Mouse (Mus musculus): ENCODE measurements around the gene Mov10l1. TPM values are rescaled to one million over a fixed set of nuclear protein-coding genes. Genes with fewer than 3 reads are reported as not detected.
A peak's percentile ranks its signal among the peaks of the same experiment; 100 is the strongest.

Gene Mov10l1
- polyA plus RNA-seq, 1 experiment from 2014 or later, result 0.13 TPM

DNA sequence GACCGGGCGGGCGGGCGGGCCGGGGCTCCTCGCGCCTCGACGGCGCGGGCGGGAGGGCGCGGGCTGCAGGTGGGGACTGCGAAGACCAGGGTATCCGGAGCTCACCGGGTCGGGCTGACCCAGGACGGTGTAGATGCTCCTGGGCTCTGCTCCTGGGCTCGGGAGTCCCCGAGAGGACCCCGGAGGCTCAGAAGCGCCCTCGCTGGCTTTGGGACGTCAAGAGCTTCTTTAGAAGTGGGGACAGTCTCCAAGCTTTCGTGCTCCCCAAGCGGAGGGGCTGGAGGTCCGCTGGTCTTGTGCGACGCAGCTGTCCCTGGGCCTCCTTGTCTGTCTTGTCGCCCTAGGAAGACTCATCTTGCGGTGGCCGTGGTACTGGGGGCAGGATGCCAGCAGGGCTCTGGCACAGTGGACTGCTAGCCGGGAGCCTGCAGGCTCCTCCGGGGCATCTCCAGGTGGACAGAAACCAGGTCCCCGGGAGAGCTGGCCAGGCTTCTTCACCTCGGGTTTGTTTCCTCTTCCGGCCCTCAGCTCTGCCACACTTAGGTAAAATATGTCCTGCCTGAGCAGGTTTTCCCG is 93.5 kb downstream of the Mov10l1 start:
- no peaks in the 10 kb centered on the region for H3K9me3 ChIP-seq (replicated peaks)

DNA sequence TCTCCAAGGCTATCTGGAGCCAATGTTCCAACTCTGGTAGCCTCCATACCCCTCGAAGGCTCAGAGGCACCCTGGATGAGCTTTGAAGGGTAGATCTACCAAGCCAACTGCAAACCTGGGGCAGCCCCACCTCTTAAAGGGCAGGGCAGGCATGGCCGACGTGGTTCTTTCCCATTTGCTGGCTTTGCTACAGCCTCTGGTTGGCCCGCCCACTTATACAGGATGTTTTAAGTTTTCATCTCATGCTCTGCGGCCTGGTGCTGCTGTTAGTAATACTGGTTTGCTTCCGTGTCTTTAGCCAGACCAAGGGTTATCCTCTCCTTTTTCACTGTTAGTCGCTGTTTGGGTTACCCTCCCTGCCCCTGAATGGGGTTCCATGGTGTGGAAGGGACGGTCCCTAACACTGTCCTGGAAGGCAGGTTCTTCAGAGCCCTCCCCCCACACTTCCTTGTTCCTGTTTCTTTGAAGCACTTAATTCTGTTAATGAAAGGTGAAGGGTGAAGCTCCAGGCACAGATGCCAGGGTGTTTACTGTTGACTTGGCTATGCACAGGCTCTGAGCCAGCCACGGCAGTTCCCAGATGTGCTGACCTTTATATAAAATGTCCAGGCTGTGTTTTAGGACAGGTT is 95.6 kb downstream of the Mov10l1 start:
- Histone ChIP-seq H3K4me1 (peaks cover 40% of the 10 kb centered on the region), H3K9me3 (replicated peaks) (no peaks in the 10 kb centered on the region), H3K36me3 (peaks cover 25% of the 10 kb centered on the region), H3K9ac (no peak overlapping the region), H3K27me3 (no peaks in the 10 kb centered on the region), H3K27ac (replicated peaks) (0 out of 2 replicates have a peak overlapping the region, but pooled peaks have one; percentile 11), H3K4me3 (replicated peaks) (no peak overlapping the region), H3K4me2 (replicated peaks) (peak overlapping the region; percentile 89)
- WGBS, result 50% methylated on average over 9 of the region's 9 CpGs
- no peak for ATAC-seq (ENCODE audit: insufficient number of reproducible peaks, low FRiP score, low TSS enrichment, low read depth)

More for the DNA sequence above, 93.5 kb downstream of the Mov10l1 start:
- Histone ChIP-seq H3K27ac (replicated peaks) (peak overlapping the region; percentile 88), H3K4me3 (replicated peaks) (peak overlapping the region; percentile 78), H3K4me1 (peaks cover 40% of the 10 kb centered on the region), H3K27me3 (no peaks in the 10 kb centered on the region), H3K4me2 (replicated peaks) (peak overlapping the region; percentile 89), H3K36me3 (peaks cover 5% of the 10 kb centered on the region), H3K9ac (peak overlapping the region; percentile 93)
- 0% methylated on average over 38 of the region's 39 CpGs for WGBS
- peak; percentile 49 for ATAC-seq (ENCODE audit: insufficient number of reproducible peaks, low FRiP score, low TSS enrichment, low read depth)

DNA sequence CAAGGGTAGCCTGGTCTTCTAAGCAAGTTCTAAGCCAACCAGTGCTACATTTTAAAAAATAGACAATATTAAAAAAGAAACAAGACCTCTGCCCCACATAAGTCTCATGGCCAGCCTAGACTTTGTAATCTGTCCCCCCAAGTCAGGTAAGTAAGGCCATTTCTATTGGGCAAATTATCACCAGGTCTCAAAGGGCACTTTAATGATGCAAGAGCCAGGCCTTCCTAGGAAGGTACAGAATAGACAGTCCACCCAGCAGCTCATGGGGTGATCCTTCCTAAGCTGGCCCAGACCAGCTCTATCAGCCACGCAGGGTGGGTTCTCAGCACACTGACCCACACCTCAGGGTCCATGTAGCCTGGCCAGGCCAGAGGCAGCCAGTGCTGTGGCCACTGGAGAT is 101.2 kb downstream of the Mov10l1 start:
- Histone ChIP-seq H3K9me3 (replicated peaks) (no peaks in the 10 kb centered on the region), H3K4me2 (replicated peaks) (no peak overlapping the region), H3K27ac (replicated peaks) (no peak overlapping the region), H3K4me3 (replicated peaks) (no peak overlapping the region), H3K9ac (no peak overlapping the region), H3K36me3 (peaks cover 58% of the 10 kb centered on the region), H3K4me1 (peaks cover 11% of the 10 kb centered on the region), H3K27me3 (no peaks in the 10 kb centered on the region)
- 100% methylated on average over 1 of the region's 1 CpGs for WGBS
- ATAC-seq (ENCODE audit: insufficient number of reproducible peaks, low FRiP score, low TSS enrichment, low read depth), result no peak

DNA sequence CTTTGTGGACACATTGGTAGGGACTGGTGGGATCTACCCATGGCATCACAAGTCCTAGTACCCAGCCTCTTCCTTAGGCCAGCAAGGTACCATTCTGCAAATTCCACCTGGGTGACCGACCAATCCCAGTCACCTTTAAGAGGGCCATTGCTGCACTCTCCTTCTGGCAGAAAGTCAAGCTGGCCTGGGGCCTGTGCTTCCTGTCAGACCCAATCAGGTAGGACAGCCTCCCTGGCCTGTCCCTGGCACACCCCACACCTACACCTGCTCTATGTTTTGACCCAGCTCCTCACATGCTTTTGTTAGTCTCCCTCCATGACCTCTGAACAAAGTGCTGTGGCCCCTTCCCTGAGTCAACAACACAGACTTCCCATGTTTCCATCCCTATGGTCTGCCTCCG is 102.1 kb downstream of the Mov10l1 start:
- H3K36me3 ChIP-seq, result peaks cover 58% of the 10 kb centered on the region
- WGBS, result 88% methylated on average over 2 of the region's 2 CpGs
- no peak overlapping the region for H3K4me3 ChIP-seq (replicated peaks)
- ATAC-seq (ENCODE audit: insufficient number of reproducible peaks, low FRiP score, low TSS enrichment, low read depth), result no peak
- peaks cover 16% of the 10 kb centered on the region for H3K4me1 ChIP-seq
- no peak overlapping the region for H3K4me2 ChIP-seq (replicated peaks)
- H3K9ac ChIP-seq, result no peak overlapping the region
- no peaks in the 10 kb centered on the region for H3K27me3 ChIP-seq
- H3K9me3 ChIP-seq (replicated peaks), result no peaks in the 10 kb centered on the region
- no peak overlapping the region for H3K27ac ChIP-seq (replicated peaks)

DNA sequence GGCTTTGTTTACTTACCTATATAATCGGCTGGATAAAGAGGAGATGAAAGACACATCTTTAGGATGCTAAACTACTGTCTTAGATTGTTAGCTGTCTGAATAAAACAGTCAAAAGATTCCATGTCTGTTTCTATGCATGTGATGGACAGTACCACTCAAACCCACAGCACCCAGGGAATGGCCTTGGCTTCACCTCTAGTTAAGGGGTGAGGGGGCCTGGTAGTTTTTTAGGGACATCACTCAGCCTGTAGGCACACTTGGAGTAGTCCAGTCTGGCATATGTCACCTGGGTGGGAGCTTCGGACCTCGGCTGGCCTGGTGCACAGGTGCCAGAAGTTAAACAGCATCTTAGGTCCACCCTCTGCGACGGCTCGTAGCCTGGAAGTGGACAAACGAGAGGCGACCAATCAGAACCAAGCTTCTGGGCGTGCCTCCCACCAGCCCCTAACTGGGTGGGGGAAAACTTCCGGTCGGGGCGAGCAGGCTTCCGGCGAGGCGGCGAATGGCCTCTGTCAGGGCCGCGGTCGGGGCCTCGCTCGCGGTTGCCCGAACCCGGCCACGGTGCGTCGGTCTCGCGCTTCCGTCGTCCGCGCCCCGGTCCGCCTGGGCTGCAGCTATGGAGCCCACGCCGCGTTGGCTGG is 106.0 kb downstream of the Mov10l1 start, which contains the start of gene Selenoo:
Gene Selenoo, plus strand, starts transcription at position 478 of the 641 bp plus-strand sequence.
- peaks cover 46% of the 10 kb centered on the region for H3K36me3 ChIP-seq
- peak within 1 kb of the TSS; percentile 71; the same call in 1 of the 2 replicates for H3K27ac ChIP-seq (replicated peaks)
- H3K4me3 ChIP-seq (replicated peaks), result peak within 1 kb of the TSS; percentile 75
- 1% methylated on average over 38 of the region's 38 CpGs for WGBS
- H3K9me3 ChIP-seq (replicated peaks), result no peaks in the 10 kb centered on the region
- peak within 1 kb of the TSS; percentile 95 for H3K4me2 ChIP-seq (replicated peaks)
- H3K9ac ChIP-seq, result peak within 1 kb of the TSS; percentile 88
- ATAC-seq (ENCODE audit: insufficient number of reproducible peaks, low FRiP score, low TSS enrichment, low read depth), result peak; percentile 89
- H3K27me3 ChIP-seq, result no peaks in the 10 kb centered on the region
- peaks cover 26% of the 10 kb centered on the region for H3K4me1 ChIP-seq

DNA sequence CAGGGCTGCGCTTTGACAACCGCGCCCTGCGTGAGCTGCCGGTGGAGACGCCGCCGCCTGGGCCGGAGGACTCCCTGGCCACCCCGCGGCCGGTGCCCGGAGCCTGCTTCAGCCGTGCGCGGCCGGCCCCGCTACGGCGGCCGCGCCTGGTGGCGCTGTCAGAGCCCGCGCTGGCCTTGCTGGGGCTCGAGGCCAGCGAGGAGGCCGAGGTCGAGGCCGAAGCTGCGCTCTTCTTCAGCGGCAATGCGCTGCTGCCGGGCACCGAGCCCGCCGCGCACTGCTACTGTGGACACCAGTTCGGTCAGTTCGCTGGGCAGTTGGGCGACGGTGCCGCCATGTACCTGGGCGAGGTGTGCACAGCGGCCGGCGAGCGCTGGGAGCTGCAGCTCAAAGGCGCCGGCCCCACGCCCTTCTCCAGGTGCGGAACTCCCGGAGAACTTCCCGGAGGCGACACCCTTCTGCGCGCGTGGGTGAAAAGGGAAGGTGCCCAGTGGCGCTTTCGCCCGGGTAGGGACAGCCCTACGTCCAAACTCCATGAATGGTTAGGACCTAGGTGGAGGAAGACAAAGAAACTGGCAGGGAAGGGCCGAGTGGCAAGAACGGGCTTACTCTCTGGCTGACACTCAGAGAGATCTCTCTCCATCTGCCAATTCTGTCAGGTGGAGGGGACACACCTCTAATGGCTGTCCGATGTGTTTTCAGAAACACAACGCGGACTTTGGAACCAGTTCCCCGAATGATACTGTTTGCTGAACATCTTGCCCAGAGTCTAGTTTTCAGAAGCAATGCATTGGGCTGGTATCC is 106.7 kb downstream of the Mov10l1 start:
- Histone ChIP-seq H3K27ac (replicated peaks) (peak overlapping the region; percentile 71; the same call in 1 of the 2 replicates), H3K4me1 (peaks cover 26% of the 10 kb centered on the region), H3K4me3 (replicated peaks) (peak overlapping the region; percentile 75), H3K4me2 (replicated peaks) (peak overlapping the region; percentile 95), H3K9ac (peak overlapping the region; percentile 88), H3K27me3 (no peaks in the 10 kb centered on the region), H3K36me3 (peaks cover 46% of the 10 kb centered on the region), H3K9me3 (replicated peaks) (no peaks in the 10 kb centered on the region)
- WGBS, result 2% methylated on average over 61 of the region's 68 CpGs
- peak; percentile 25; the same call in 1 of the 2 replicates for ATAC-seq (ENCODE audit: insufficient number of reproducible peaks, low FRiP score, low TSS enrichment, low read depth)

DNA sequence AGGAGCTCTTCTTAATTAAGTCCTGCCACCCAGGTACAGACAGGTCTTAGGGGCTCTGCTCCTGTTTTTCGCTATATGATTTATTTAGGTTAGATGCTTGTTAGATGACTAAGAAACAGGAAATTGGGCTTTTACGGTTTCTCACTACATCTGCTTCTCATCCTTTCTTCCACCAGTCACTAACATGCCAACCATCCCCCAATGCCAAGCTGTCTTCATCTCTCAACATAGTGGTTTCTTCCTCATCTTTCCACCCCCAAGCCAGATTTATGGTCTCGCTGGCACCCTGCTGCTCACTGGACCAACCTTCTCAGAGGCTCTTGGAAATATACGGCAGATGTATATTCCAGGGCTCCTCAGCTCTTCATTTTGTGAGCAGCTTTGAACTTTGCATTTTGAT is 108.0 kb downstream of the Mov10l1 start:
- H3K4me1 ChIP-seq, result peaks cover 26% of the 10 kb centered on the region
- no peaks in the 10 kb centered on the region for H3K9me3 ChIP-seq (replicated peaks)
- no peaks in the 10 kb centered on the region for H3K27me3 ChIP-seq
- H3K27ac ChIP-seq (replicated peaks), result no peak overlapping the region
- no peak overlapping the region for H3K4me3 ChIP-seq (replicated peaks)
- no peak overlapping the region for H3K9ac ChIP-seq
- peak overlapping the region; percentile 95 for H3K4me2 ChIP-seq (replicated peaks)
- WGBS, result 69% methylated on average over 4 of the region's 4 CpGs
- H3K36me3 ChIP-seq, result peaks cover 46% of the 10 kb centered on the region
- ATAC-seq (ENCODE audit: insufficient number of reproducible peaks, low FRiP score, low TSS enrichment, low read depth), result no peak

DNA sequence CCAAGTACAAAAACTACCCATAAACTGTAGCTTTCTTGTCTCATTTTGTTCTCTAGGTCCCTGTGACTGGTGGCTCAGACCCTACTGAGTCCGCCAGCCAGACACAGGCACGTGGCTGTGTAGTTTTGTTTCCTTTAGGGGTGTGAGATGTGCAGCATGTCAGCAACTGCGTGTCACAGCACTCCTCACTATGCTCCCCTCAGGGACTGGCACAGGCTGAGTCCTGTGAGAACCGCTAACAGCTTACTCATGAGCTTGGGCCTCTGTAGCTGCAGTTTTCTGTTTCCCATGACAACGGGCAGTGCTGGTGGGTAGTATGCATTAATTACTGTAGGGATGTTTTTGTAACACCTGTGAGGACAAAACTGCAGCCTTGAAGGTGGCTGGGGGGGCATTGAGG is 109.5 kb downstream of the Mov10l1 start:
- Histone ChIP-seq H3K9ac (no peak overlapping the region), H3K36me3 (peaks cover 51% of the 10 kb centered on the region), H3K27ac (replicated peaks) (no peak overlapping the region), H3K4me1 (peaks cover 26% of the 10 kb centered on the region), H3K9me3 (replicated peaks) (no peaks in the 10 kb centered on the region), H3K27me3 (no peaks in the 10 kb centered on the region), H3K4me2 (replicated peaks) (no peak overlapping the region), H3K4me3 (replicated peaks) (no peak overlapping the region)
- 77% methylated on average over 5 of the region's 5 CpGs for WGBS
- ATAC-seq (ENCODE audit: insufficient number of reproducible peaks, low FRiP score, low TSS enrichment, low read depth), result no peak

DNA sequence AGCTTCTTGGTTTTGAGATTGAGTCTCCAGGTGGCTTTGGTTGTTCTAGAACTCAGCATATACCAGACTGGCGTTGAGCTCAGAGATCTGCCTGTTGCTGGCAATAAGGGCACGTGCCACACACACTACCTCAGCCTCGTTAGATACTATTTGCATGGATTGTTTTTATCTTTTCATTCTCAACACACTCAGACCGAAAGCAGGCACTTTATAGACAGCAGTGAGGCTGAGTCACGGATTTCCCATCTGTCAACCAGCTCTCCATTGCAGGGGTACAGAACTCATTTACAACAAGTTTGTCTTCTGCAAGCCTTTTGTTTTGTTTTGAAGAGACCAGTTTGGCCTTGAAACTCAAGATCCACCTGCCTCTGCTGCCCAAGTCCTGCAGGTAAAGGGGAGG is 114.7 kb downstream of the Mov10l1 start:
- Histone ChIP-seq H3K4me1 (no peaks in the 10 kb centered on the region), H3K4me3 (replicated peaks) (no peak overlapping the region), H3K4me2 (replicated peaks) (no peak overlapping the region), H3K36me3 (peaks cover 100% of the 10 kb centered on the region), H3K9ac (no peak overlapping the region), H3K27me3 (no peaks in the 10 kb centered on the region), H3K27ac (replicated peaks) (no peak overlapping the region), H3K9me3 (replicated peaks) (no peaks in the 10 kb centered on the region)
- no peak for ATAC-seq (ENCODE audit: insufficient number of reproducible peaks, low FRiP score, low TSS enrichment, low read depth)
- 94% methylated on average over 5 of the region's 5 CpGs for WGBS

DNA sequence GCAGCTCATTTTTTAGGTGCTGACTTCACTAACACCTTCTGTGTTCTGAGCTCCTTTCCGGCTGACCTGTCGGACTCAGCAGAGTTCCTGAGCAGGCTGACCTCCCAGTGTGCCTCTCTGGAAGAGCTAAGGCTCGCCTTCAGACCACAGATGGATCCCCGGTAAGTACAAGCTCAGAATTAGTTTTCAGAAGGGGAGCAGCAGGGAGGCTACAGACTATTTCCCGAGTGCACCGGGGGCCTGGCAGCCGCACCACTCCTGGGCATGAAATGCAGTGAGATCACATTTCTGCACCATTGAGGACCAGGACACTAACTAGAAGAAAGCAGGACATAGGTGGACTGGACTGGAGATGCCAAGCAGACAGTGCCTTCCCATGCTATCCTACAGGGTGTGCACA is 115.9 kb downstream of the Mov10l1 start:
- 86% methylated on average over 7 of the region's 7 CpGs for whole genome bisulfite sequencing
- H3K9ac ChIP-seq, result no peak overlapping the region
- peaks cover 100% of the 10 kb centered on the region for H3K36me3 ChIP-seq

DNA sequence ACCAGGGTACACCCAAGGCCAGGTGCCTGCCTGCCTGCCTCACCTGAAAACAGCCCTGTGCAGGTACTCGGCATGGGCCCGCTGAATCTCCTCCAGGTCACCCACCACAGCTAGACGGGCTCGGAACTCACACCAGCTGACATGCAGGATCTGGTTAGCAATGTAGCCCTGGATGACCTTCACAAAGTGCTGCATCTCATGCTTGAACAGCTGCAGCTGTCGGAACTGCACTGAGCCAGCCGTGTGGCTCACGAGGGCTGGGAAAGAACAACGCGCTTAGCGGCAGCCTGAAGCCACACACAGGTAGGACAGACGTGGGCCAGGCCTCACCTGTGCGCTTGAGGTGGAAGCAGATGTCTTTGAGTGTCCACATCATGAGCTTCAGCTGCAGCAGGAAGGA is 118.1 kb downstream of the Mov10l1 start:
- Histone ChIP-seq H3K36me3 (peaks cover 100% of the 10 kb centered on the region), H3K27ac (replicated peaks) (no peak overlapping the region), H3K4me3 (replicated peaks) (no peak overlapping the region), H3K9ac (no peak overlapping the region), H3K27me3 (no peaks in the 10 kb centered on the region), H3K4me1 (no peaks in the 10 kb centered on the region), H3K4me2 (replicated peaks) (no peak overlapping the region), H3K9me3 (replicated peaks) (no peaks in the 10 kb centered on the region)
- no peak for ATAC-seq (ENCODE audit: insufficient number of reproducible peaks, low FRiP score, low TSS enrichment, low read depth)
- WGBS, result 85% methylated on average over 12 of the region's 12 CpGs

More for the DNA sequence above, 115.9 kb downstream of the Mov10l1 start:
- Histone ChIP-seq H3K9me3 (replicated peaks) (no peaks in the 10 kb centered on the region), H3K27me3 (no peaks in the 10 kb centered on the region), H3K4me1 (no peaks in the 10 kb centered on the region), H3K4me3 (replicated peaks) (no peak overlapping the region), H3K27ac (replicated peaks) (no peak overlapping the region), H3K4me2 (replicated peaks) (no peak overlapping the region)
- ATAC-seq (ENCODE audit: insufficient number of reproducible peaks, low FRiP score, low TSS enrichment, low read depth), result no peak

Measured in embryonic facial prominence, embryonic 15.5 days (tissue).